Mouse (Mus musculus) B cell, adult 67 days (primary cell): ENCODE data around the gene Gm6902. TPM values are rescaled to one million over a fixed set of nuclear protein-coding genes. Genes with fewer than 3 reads are reported as not detected.

Experiments used
- total RNA-seq, 2 experiments: library from RNA; stranded (reverse); gene quantifications; 4 replicates each; pipeline ENCODE4 v1.2.4; 2023

Gene Gm6902
- total RNA-seq = not detected

GRCm38 (mm10) chr7:23278800-23279199 is at the start of gene Gm6902:
Gm6902 (minus strand) TSS chr7:23278900.

DNA sequence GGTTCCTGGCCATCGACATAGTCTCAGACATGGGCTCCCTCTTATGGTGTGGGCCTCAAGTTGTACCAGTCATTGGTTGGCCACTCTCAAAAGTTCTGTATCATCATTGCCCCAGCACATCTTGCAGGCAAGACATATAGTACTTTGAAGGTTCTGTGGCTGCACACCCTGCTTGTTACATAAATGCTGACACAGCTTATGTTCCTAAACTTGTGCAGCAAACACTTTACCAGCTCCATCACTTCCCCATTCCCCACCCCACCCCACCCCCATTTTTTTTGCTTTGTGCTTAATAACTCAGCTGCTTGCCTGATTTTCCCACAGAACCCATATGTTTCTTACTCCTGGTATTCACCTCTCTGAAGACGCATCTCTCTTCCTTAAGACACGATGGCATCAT is 22.2 kb upstream of the Gm6902 start, which contains the start of gene Nlrp4e:
TSS of gene Nlrp4e (plus strand) at position 301 of the 400 bp plus-strand sequence.

DNA sequence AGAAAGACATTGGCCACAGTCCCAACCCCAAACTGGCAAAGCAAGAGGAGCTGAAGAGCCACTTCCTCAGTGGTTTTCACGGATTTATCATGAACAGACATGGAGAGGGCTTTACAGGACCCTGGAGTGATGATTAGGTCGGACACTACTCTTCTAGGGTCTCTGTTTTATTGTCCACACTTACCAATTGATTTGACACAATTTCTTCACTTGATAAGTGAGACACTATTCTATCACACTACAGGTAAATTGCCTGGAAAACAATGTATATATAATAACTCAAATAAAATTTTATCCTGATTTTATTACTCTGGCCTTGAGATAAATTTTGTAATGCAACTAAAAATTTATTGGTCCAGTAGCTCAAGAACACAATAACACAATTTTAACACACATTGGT is 27.1 kb downstream of the Gm6902 start, which contains the start of gene Vmn1r166:
TSS of gene Vmn1r166 (minus strand) at position 101 of the 400 bp plus-strand sequence.

Other genes with a start within 250 kb of the Gm6902 start
- gene Vmn1r163, start 223.4 kb downstream of the Gm6902 start, total RNA-seq = not detected
- not detected for gene Gm8720, start 211.4 kb downstream of the Gm6902 start, total RNA-seq
- not detected for gene Gm10662, start 134.4 kb downstream of the Gm6902 start, total RNA-seq
- gene Vmn1r165, start 61.6 kb downstream of the Gm6902 start, total RNA-seq = not detected
- not detected for gene Vmn1r166, start 27.2 kb downstream of the Gm6902 start, total RNA-seq
- gene Nlrp4e, start 22.3 kb upstream of the Gm6902 start, total RNA-seq = not detected
- gene Nlrp5, start 107.0 kb upstream of the Gm6902 start, total RNA-seq = not detected
- gene Vmn1r167, start 228.3 kb upstream of the Gm6902 start, total RNA-seq = not detected